Mouse (Mus musculus) midbrain, postnatal 0 days (tissue): ENCODE results near the gene Hspb1. TPM values are rescaled to one million over a fixed set of nuclear protein-coding genes. Genes with fewer than 3 reads are reported as not detected.

Source experiments
- ATAC-seq: fragments of 200-750 bp; cut with Nextera tagmentation; 2 replicates; pipeline ENCODE4 v1.8.0; 2017; ENCODE audit warnings: moderate number of reproducible peaks, mild to moderate bottlenecking, moderate TSS enrichment, moderate library complexity; ENCODE audit not compliant: low FRiP score
- DNase-seq: peaks from one replicate; pipeline ENCODE4 v3.0.0-alpha.2; 2015; ENCODE audit warnings: low spot score
- H3K27ac ChIP-seq: fragments of 300-500 bp; sonication (generic); 2 replicates; pipeline ENCODE4 v1.5.1; 2014; ENCODE audit warnings: low read depth, mild to moderate bottlenecking, low read length, mixed read lengths
- H3K27me3 ChIP-seq: fragments of 300-500 bp; sonication (generic); 2 replicates; pipeline ENCODE4 v1.6.1; 2014; ENCODE audit warnings: low read length, control low read depth, mixed read lengths; ENCODE audit not compliant: insufficient read depth
- H3K36me3 ChIP-seq: fragments of 300-500 bp; sonication (generic); 2 replicates; pipeline ENCODE4 v1.6.1; 2014; ENCODE audit warnings: low read length, control low read depth, mixed read lengths; ENCODE audit not compliant: insufficient read depth
- H3K4me1 ChIP-seq: fragments of 300-500 bp; sonication (generic); 2 replicates; pipeline ENCODE4 v1.6.1; 2014; ENCODE audit warnings: mild to moderate bottlenecking, control low read depth, antibody characterized with exemption, low read length, mixed read lengths; ENCODE audit not compliant: insufficient read depth
- H3K4me2 ChIP-seq: fragments of 300-500 bp; sonication (generic); 2 replicates; pipeline ENCODE4 v1.6.1; 2014; ENCODE audit warnings: low read depth, mild to moderate bottlenecking, low read length, mixed read lengths; ENCODE audit not compliant: poor library complexity, severe bottlenecking
- H3K4me3 ChIP-seq: fragments of 300-500 bp; sonication (generic); 2 replicates; pipeline ENCODE4 v1.5.1; 2014; ENCODE audit warnings: low read depth, mild to moderate bottlenecking, low read length, moderate library complexity
- H3K9ac ChIP-seq: fragments of 300-500 bp; sonication (generic); replicated peaks from 2 replicates; pipeline ENCODE4 v1.6.1; 2014; ENCODE audit warnings: mild to moderate bottlenecking, low read length, moderate library complexity, mixed read lengths; ENCODE audit not compliant: poor library complexity, severe bottlenecking
- H3K9me3 ChIP-seq: fragments of 300-500 bp; sonication (generic); 2 replicates; pipeline ENCODE4 v1.6.1; 2016; ENCODE audit warnings: low read length, control low read depth
- CTCF ChIP-seq: IDR thresholded peaks from 2 replicates; pipeline ENCODE4 v1.5.1; 2016; ENCODE audit warnings: antibody characterized with exemption, mild to moderate bottlenecking
- WGBS: fragments of 180-500 bp; shearing (Covaris S2); extraction: QIAGEN DNeasy Blood & Tissue Kit; methylation state at CpG from one replicate; pipeline ENCODE4 v1.1.7; 2014; 5-methylcytosine and 5-hydroxymethylcytosine counted together
- polyA plus RNA-seq: library from polyadenylated mRNA; unstranded; fragments of >200 nt; fragmentation: Nextera tagmentation; extraction: Ambion mirVana; gene quantifications from 2 replicates; pipeline ENCODE4 v1.2.1, GENCODE M21; 2015
- total RNA-seq: library from RNA; depleted of rRNA; stranded (reverse); fragments of >200 nt; gene quantifications from 2 replicates; pipeline ENCODE4 v1.2.3, GENCODE M21; 2014

Gene Hspb1
- total and polyA plus RNA-seq, 2 experiments from 2014 or later = 19.2 to 28.8 TPM

GRCm38 (mm10) chr5:135851024-135851423, 36.7 kb upstream of the Hspb1 start:
- TF ChIP-seq CTCF = no peak
- peak; percentile 83 for DNase-seq
- no peak overlapping the region for H3K4me3 ChIP-seq
- H3K27ac ChIP-seq = peak overlapping the region; percentile 71
- H3K4me2 ChIP-seq = peak overlapping the region; percentile 15
- H3K9ac ChIP-seq = 0 out of 2 replicates have a peak overlapping the region, but pooled peaks have one; percentile 36
- H3K9me3 ChIP-seq = no peaks in the 10 kb centered on the region
- no peaks in the 10 kb centered on the region for H3K4me1 ChIP-seq
- H3K27me3 ChIP-seq = peaks cover 5% of the 10 kb centered on the region
- H3K36me3 ChIP-seq = peaks cover 5% of the 10 kb centered on the region; the same call in 1 of the 2 replicates
- peak; percentile 69 for ATAC-seq
- WGBS = 4% methylated on average over 15 of the region's 15 CpGs

- Histone ChIP-seq H3K4me3 (no peak overlapping the region), H3K36me3 (peaks cover 9% of the 10 kb centered on the region; the same call in 1 of the 2 replicates), H3K4me1 (no peaks in the 10 kb centered on the region), H3K9ac (no peak overlapping the region), H3K27me3 (peaks cover 10% of the 10 kb centered on the region), H3K27ac (peak overlapping the region; percentile 71), H3K9me3 (no peaks in the 10 kb centered on the region), H3K4me2 (peak overlapping the region; percentile 15; the same call in 1 of the 2 replicates)
- no peak for DNase-seq
- WGBS = 20% methylated on average over 14 of the region's 14 CpGs
- peak; percentile 18; the same call in 1 of the 2 replicates for ATAC-seq
- no peak for TF ChIP-seq CTCF
Measured at GRCm38 (mm10) chr5:135851481-135851880, 36.2 kb upstream of the Hspb1 start.

- no peaks in the 10 kb centered on the region for H3K4me1 ChIP-seq
- no peak overlapping the region for H3K27ac ChIP-seq
- H3K4me3 ChIP-seq = no peak overlapping the region
- H3K9ac ChIP-seq = no peak overlapping the region
- H3K9me3 ChIP-seq = no peaks in the 10 kb centered on the region
- no peak for ATAC-seq
- DNase-seq = no peak
- H3K4me2 ChIP-seq = no peak overlapping the region
- WGBS = 7% methylated on average over 10 of the region's 10 CpGs
- TF ChIP-seq CTCF = no peak
- H3K27me3 ChIP-seq = peaks cover 11% of the 10 kb centered on the region
- H3K36me3 ChIP-seq = peaks cover 14% of the 10 kb centered on the region; the same call in 1 of the 2 replicates
Measured at GRCm38 (mm10) chr5:135852421-135852820, 35.3 kb upstream of the Hspb1 start.

- peaks cover 13% of the 10 kb centered on the region for H3K27me3 ChIP-seq
- no peak overlapping the region for H3K4me3 ChIP-seq
- no peak overlapping the region for H3K4me2 ChIP-seq
- no peak overlapping the region for H3K27ac ChIP-seq
- no peak for ATAC-seq
- no peak for DNase-seq
- no peak overlapping the region for H3K9ac ChIP-seq
- H3K4me1 ChIP-seq = no peaks in the 10 kb centered on the region
- TF ChIP-seq CTCF = no peak
- peaks cover 11% of the 10 kb centered on the region; the same call in 1 of the 2 replicates for H3K36me3 ChIP-seq
- 58% methylated on average over 7 of the region's 7 CpGs for WGBS
- H3K9me3 ChIP-seq = no peaks in the 10 kb centered on the region
Measured at GRCm38 (mm10) chr5:135853731-135854130, 34.0 kb upstream of the Hspb1 start.

GRCm38 (mm10) chr5:135855156-135855555, 32.6 kb upstream of the Hspb1 start:
- H3K9ac ChIP-seq = no peak overlapping the region
- under 1% methylated on average over 4 of the region's 4 CpGs for WGBS
- peaks cover 13% of the 10 kb centered on the region for H3K27me3 ChIP-seq
- H3K27ac ChIP-seq = no peak overlapping the region
- peak; percentile 93 for TF ChIP-seq CTCF
- DNase-seq = peak; percentile 87
- H3K4me1 ChIP-seq = no peaks in the 10 kb centered on the region
- no peak overlapping the region for H3K4me2 ChIP-seq
- no peaks in the 10 kb centered on the region for H3K9me3 ChIP-seq
- H3K4me3 ChIP-seq = no peak overlapping the region
- peak; percentile 68 for ATAC-seq
- H3K36me3 ChIP-seq = peaks cover 11% of the 10 kb centered on the region; the same call in 1 of the 2 replicates

- Histone ChIP-seq H3K36me3 (peaks cover 5% of the 10 kb centered on the region; the same call in 1 of the 2 replicates), H3K27me3 (no peaks in the 10 kb centered on the region), H3K4me2 (no peak overlapping the region), H3K4me1 (peaks cover 11% of the 10 kb centered on the region; the same call in 1 of the 2 replicates), H3K4me3 (no peak overlapping the region), H3K9ac (no peak overlapping the region), H3K27ac (no peak overlapping the region), H3K9me3 (no peaks in the 10 kb centered on the region)
- DNase-seq = no peak
- no peak for TF ChIP-seq CTCF
- ATAC-seq = no peak
- WGBS = 45% methylated on average over 8 of the region's 8 CpGs
Measured at GRCm38 (mm10) chr5:135866662-135867061, 21.1 kb upstream of the Hspb1 start.
